Mouse (Mus musculus): ENCODE measurements at regions not wholly inside any gene's neighbourhood (a gene's known extent, or its start where the extent isn't known, plus 50 kb on each side); places are given as distances from the start of the nearest gene placed in this dataset.

DNA sequence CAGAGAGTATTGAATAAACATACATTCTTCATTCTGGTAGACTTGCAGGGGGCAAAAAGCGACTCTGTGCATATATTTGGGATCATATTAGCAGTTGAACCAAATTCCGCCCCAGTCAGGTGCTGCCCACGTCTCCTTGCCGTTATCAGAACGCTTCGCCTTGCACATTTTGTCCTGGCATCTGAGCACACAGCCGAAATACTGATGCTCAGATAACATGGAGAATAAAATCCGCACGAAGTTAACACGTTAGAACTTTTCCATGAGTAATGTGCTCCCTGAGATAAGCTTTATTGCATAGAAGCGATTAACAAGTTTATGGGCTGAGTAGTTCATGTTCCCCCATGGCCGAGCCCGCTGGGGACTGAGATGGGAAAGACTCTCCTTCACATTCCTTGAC is 80.5 kb upstream of the 1700020N01Rik start:
- Histone ChIP-seq H3K27ac (no peak overlapping the region), H3K27me3 (ENCODE audit: insufficient read depth, low read length) (no peaks in the 10 kb centered on the region), H3K4me2 (ENCODE audit: low read length) (no peak overlapping the region), H3K4me3 (replicated peaks; ENCODE audit: low read depth, low read length) (no peak overlapping the region), H3K9ac (ENCODE audit: low read depth, low read length) (no peak overlapping the region), H3K4me1 (replicated peaks; ENCODE audit: insufficient read depth, low read length) (no peaks in the 10 kb centered on the region), H3K9me3 (replicated peaks; ENCODE audit: low read length) (no peaks in the 10 kb centered on the region), H3K36me3 (ENCODE audit: insufficient read depth, low read length) (no peaks in the 10 kb centered on the region)
- no peak for TF ChIP-seq CTCF (IDR thresholded peaks at IDR 0.05; ENCODE audit: low read depth)
- DNase-seq (ENCODE audit: low spot score) (no peak), ATAC-seq (replicated peaks; ENCODE audit: low FRiP score, low read depth) (no peak)
- 75% methylated on average over 13 of the region's 13 CpGs for WGBS

GRCm38 (mm10) chr10:21517721-21518120 is 75.2 kb upstream of the 1700020N01Rik start:
- Histone ChIP-seq H3K4me1 (replicated peaks; ENCODE audit: insufficient read depth, low read length) (no peaks in the 10 kb centered on the region), H3K9ac (ENCODE audit: low read depth, low read length) (no peak overlapping the region), H3K27ac (no peak overlapping the region), H3K4me3 (replicated peaks; ENCODE audit: low read depth, low read length) (no peak overlapping the region), H3K9me3 (replicated peaks; ENCODE audit: low read length) (no peaks in the 10 kb centered on the region), H3K4me2 (ENCODE audit: low read length) (no peak overlapping the region), H3K36me3 (ENCODE audit: insufficient read depth, low read length) (no peaks in the 10 kb centered on the region), H3K27me3 (ENCODE audit: insufficient read depth, low read length) (no peaks in the 10 kb centered on the region)
- DNase-seq (ENCODE audit: low spot score) (no peak), ATAC-seq (replicated peaks; ENCODE audit: low FRiP score, low read depth) (no peak)
- WGBS, result 71% methylated on average over 6 of the region's 6 CpGs
- TF ChIP-seq CTCF (IDR thresholded peaks at IDR 0.05; ENCODE audit: low read depth), result no peak

DNA sequence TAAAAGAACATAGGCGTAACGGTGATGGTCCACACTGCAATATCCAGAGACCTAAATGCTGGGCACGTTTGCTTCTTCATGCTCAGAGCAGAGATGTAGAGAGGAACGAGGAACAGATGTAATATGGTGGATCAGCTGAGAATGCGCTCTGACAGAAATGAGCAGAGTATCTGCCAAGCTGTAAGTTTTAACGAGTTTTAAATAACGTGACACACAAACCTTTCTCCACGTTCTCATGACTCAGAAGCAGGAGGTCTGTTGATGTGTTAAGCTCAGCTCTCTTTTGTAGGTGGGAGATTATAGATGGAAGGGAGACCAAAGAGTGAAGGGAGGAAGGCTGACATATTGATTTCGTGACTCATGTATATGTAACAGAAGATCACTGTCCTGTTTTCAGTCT is 72.1 kb upstream of the 1700020N01Rik start:
- Histone ChIP-seq H3K27me3 (ENCODE audit: insufficient read depth, low read length) (no peaks in the 10 kb centered on the region), H3K4me2 (ENCODE audit: low read length) (no peak overlapping the region), H3K9ac (ENCODE audit: low read depth, low read length) (no peak overlapping the region), H3K4me3 (replicated peaks; ENCODE audit: low read depth, low read length) (no peak overlapping the region), H3K9me3 (replicated peaks; ENCODE audit: low read length) (no peaks in the 10 kb centered on the region), H3K27ac (no peak overlapping the region), H3K36me3 (ENCODE audit: insufficient read depth, low read length) (no peaks in the 10 kb centered on the region), H3K4me1 (replicated peaks; ENCODE audit: insufficient read depth, low read length) (no peaks in the 10 kb centered on the region)
- WGBS, result 85% methylated on average over 9 of the region's 9 CpGs
- DNase-seq (ENCODE audit: low spot score) (no peak), ATAC-seq (replicated peaks; ENCODE audit: low FRiP score, low read depth) (no peak)
- TF ChIP-seq CTCF (IDR thresholded peaks at IDR 0.05; ENCODE audit: low read depth), result no peak

DNA sequence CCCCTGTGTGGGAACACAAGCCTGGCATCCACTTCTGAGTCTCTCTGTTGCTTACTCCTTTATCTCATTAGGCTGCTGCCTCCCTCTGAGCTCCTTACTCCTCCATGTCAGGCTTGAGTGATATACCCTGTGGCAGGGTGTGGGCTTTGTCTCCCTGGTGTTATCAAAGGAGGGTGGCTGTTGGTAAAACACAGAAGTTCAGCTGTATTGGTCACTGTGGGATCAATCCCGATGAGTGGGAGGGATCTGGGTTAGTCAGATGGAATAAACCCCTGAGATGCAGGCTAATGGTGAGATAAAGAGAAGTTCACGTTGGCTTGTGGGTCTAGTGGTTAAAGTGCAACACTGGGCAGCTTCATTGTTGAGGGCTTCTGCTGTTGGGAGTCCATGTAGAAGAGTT is 67.4 kb upstream of the 1700020N01Rik start:
- Histone ChIP-seq H3K4me1 (replicated peaks; ENCODE audit: insufficient read depth, low read length) (no peaks in the 10 kb centered on the region), H3K36me3 (ENCODE audit: insufficient read depth, low read length) (no peaks in the 10 kb centered on the region), H3K9ac (ENCODE audit: low read depth, low read length) (no peak overlapping the region), H3K27me3 (ENCODE audit: insufficient read depth, low read length) (no peaks in the 10 kb centered on the region), H3K27ac (no peak overlapping the region), H3K9me3 (replicated peaks; ENCODE audit: low read length) (no peaks in the 10 kb centered on the region), H3K4me3 (replicated peaks; ENCODE audit: low read depth, low read length) (no peak overlapping the region), H3K4me2 (ENCODE audit: low read length) (no peak overlapping the region)
- DNase-seq (ENCODE audit: low spot score) (no peak), ATAC-seq (replicated peaks; ENCODE audit: low FRiP score, low read depth) (no peak)
- 71% methylated on average over 2 of the region's 2 CpGs for WGBS
- no peak for TF ChIP-seq CTCF (IDR thresholded peaks at IDR 0.05; ENCODE audit: low read depth)

DNA sequence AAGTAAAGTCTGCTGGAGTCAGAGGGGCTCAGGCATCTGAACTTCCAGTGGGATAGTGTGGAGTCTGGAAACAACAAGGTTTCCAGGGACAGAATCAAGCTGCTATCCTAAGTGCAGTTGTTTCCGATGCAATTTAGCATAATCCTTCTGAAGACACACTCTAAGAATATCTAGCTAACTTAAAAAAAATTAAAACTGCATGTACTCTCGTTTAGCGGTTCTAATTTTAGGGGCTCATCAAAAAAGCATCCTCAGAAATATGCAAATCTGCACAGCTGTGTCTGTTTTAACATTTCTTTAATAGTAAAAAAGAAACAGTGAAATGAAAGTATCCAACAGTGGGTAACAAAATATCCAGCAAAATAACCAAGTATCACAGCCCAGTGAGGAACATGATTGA is 64.5 kb upstream of the 1700020N01Rik start:
- WGBS, result 91% methylated on average over 3 of the region's 3 CpGs
- no peak overlapping the region for H3K9ac ChIP-seq (ENCODE audit: low read depth, low read length)
- DNase-seq (ENCODE audit: low spot score), result no peak
- 0 out of 2 replicates have a peak, but pooled peaks cover 2% of the 10 kb centered on the region for H3K4me1 ChIP-seq (replicated peaks; ENCODE audit: insufficient read depth, low read length)
- no peaks in the 10 kb centered on the region for H3K36me3 ChIP-seq (ENCODE audit: insufficient read depth, low read length)
- no peak for TF ChIP-seq CTCF (IDR thresholded peaks at IDR 0.05; ENCODE audit: low read depth)
- H3K27me3 ChIP-seq (ENCODE audit: insufficient read depth, low read length), result no peaks in the 10 kb centered on the region
- ATAC-seq (replicated peaks; ENCODE audit: low FRiP score, low read depth), result no peak
- no peaks in the 10 kb centered on the region for H3K9me3 ChIP-seq (replicated peaks; ENCODE audit: low read length)
- no peak overlapping the region for H3K4me3 ChIP-seq (replicated peaks; ENCODE audit: low read depth, low read length)
- no peak overlapping the region for H3K27ac ChIP-seq
- no peak overlapping the region for H3K4me2 ChIP-seq (ENCODE audit: low read length)

DNA sequence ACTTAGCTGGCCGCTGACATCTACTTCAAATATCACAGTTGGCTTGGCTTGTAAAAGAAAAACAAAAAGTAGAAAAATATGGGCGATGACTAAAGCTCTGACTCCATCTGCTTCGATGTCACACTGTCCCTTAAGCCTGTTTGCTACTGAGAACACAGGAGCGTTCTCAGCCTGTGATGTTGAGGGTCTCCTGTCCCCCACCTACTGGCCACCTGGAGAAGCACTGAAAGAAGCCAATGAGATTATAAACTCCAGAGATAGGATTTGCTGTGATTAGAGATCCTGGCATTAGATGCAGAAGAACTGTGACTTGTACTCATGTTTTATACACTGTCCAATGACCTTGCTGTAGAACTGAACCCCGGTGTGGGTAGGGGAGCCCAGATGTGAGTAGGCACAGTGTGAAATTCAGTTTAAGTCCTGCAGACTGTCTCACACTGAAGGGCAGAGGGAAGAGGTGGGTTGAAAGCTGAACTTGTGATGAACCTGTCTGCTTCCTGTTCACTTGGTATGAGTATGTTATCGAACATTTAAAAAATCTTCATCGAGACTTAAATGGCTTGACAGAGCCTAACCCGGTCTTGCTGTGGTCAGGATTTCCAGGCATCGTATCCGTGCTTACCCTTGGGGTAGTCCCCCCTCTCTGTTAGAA is 63.7 kb upstream of the 1700020N01Rik start:
- H3K4me2 ChIP-seq (ENCODE audit: low read length), result no peak overlapping the region
- H3K4me1 ChIP-seq (replicated peaks; ENCODE audit: insufficient read depth, low read length), result 0 out of 2 replicates have a peak, but pooled peaks cover 2% of the 10 kb centered on the region
- no peak overlapping the region for H3K4me3 ChIP-seq (replicated peaks; ENCODE audit: low read depth, low read length)
- WGBS, result 69% methylated on average over 10 of the region's 10 CpGs
- no peak overlapping the region for H3K27ac ChIP-seq
- H3K9me3 ChIP-seq (replicated peaks; ENCODE audit: low read length), result no peaks in the 10 kb centered on the region
- DNase-seq (ENCODE audit: low spot score) (no peak), ATAC-seq (replicated peaks; ENCODE audit: low FRiP score, low read depth) (no peak)
- H3K9ac ChIP-seq (ENCODE audit: low read depth, low read length), result no peak overlapping the region
- H3K27me3 ChIP-seq (ENCODE audit: insufficient read depth, low read length), result no peaks in the 10 kb centered on the region
- TF ChIP-seq CTCF (IDR thresholded peaks at IDR 0.05; ENCODE audit: low read depth), result peak; percentile 47; the same call in 1 of the 2 replicates
- no peaks in the 10 kb centered on the region for H3K36me3 ChIP-seq (ENCODE audit: insufficient read depth, low read length)

DNA sequence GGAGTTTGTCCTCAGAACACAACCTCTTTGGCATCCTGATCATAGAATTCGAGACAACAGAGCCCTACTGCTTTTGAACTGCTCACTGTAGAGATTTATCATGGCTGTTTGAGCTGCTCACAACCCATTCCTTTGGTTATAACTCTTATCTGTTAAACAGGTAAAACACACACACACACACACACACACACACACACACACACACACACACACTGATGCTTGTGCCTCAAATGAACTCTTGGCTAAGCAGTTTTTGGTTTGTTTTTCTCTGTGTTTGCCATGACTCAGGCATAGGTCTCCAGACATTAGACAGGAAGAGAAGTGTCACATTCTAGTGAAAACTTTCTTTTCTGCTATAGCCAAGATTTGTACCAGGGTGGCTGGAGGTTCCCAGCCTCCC is 60.8 kb upstream of the 1700020N01Rik start:
- TF ChIP-seq CTCF (IDR thresholded peaks at IDR 0.05; ENCODE audit: low read depth), result no peak
- WGBS, result 34% methylated on average over 1 of the region's 1 CpGs
- no peak overlapping the region; the same call in 1 of the 2 replicates for H3K27ac ChIP-seq

More for the DNA sequence above, 60.8 kb upstream of the 1700020N01Rik start:
- no peaks in the 10 kb centered on the region for H3K9me3 ChIP-seq (replicated peaks; ENCODE audit: low read length)
- no peaks in the 10 kb centered on the region for H3K27me3 ChIP-seq (ENCODE audit: insufficient read depth, low read length)
- DNase-seq (ENCODE audit: low spot score) (no peak), ATAC-seq (replicated peaks; ENCODE audit: low FRiP score, low read depth) (no peak)
- no peak overlapping the region for H3K4me3 ChIP-seq (replicated peaks; ENCODE audit: low read depth, low read length)
- no peak overlapping the region for H3K9ac ChIP-seq (ENCODE audit: low read depth, low read length)
- 0 out of 2 replicates have a peak, but pooled peaks cover 2% of the 10 kb centered on the region for H3K4me1 ChIP-seq (replicated peaks; ENCODE audit: insufficient read depth, low read length)
- H3K4me2 ChIP-seq (ENCODE audit: low read length), result no peak overlapping the region
- H3K36me3 ChIP-seq (ENCODE audit: insufficient read depth, low read length), result no peaks in the 10 kb centered on the region
